Mouse (Mus musculus) midbrain, embryonic 16.5 days (tissue): ENCODE data around the gene Gcc1. TPM values are rescaled to one million over a fixed set of nuclear protein-coding genes. Genes with fewer than 3 reads are reported as not detected.

Experiments used
- ATAC-seq: fragments of 200-750 bp; cut with Nextera tagmentation; 2 replicates; pipeline ENCODE4 v1.8.0; 2017; ENCODE audit warnings: moderate TSS enrichment
- H3K27ac ChIP-seq: fragments of 300-500 bp; sonication (generic); 2 replicates; pipeline ENCODE4 v1.5.1; 2014; ENCODE audit warnings: mild to moderate bottlenecking, low read length, mixed read lengths
- H3K27me3 ChIP-seq: fragments of 300-500 bp; sonication (generic); 2 replicates; pipeline ENCODE4 v1.6.1; 2014; ENCODE audit warnings: low read depth, low read length, mixed read lengths; ENCODE audit not compliant: control insufficient read depth, insufficient read depth
- H3K36me3 ChIP-seq: fragments of 300-500 bp; sonication (generic); 2 replicates; pipeline ENCODE4 v1.6.1; 2014; ENCODE audit warnings: mild to moderate bottlenecking, low read length, moderate library complexity, mixed read lengths; ENCODE audit not compliant: control insufficient read depth, insufficient read depth
- H3K4me1 ChIP-seq: fragments of 300-500 bp; sonication (generic); 2 replicates; pipeline ENCODE4 v1.6.1; 2014; ENCODE audit warnings: mild to moderate bottlenecking, low read length, mixed read lengths; ENCODE audit not compliant: control insufficient read depth, insufficient read depth
- H3K4me2 ChIP-seq: fragments of 300-500 bp; sonication (generic); 2 replicates; pipeline ENCODE4 v1.6.1; 2014; ENCODE audit warnings: mild to moderate bottlenecking, low read length, mixed read lengths
- H3K4me3 ChIP-seq: fragments of 300-500 bp; sonication (generic); 2 replicates; pipeline ENCODE4 v1.5.1; 2014; ENCODE audit warnings: low read depth, mild to moderate bottlenecking, low read length, moderate library complexity, mixed read lengths
- H3K9ac ChIP-seq: fragments of 300-500 bp; sonication (generic); 2 replicates; pipeline ENCODE4 v1.6.1; 2014; ENCODE audit warnings: low read depth, low read length, mixed read lengths
- H3K9me3 ChIP-seq: fragments of 300-500 bp; sonication (generic); replicated peaks from 2 replicates; pipeline ENCODE4 v1.6.1; 2014; ENCODE audit warnings: mild to moderate bottlenecking, low read length, mixed read lengths; ENCODE audit not compliant: control insufficient read depth, poor library complexity, severe bottlenecking
- WGBS: fragments of 180-500 bp; shearing (Covaris S2); extraction: QIAGEN DNeasy Blood & Tissue Kit; methylation state at CpG from one replicate; pipeline ENCODE4 v1.1.7; 2014; 5-methylcytosine and 5-hydroxymethylcytosine counted together
- polyA plus RNA-seq: library from polyadenylated mRNA; unstranded; fragments of >200 nt; fragmentation: Nextera tagmentation; extraction: Ambion mirVana; gene quantifications from 2 replicates; pipeline ENCODE4 v1.2.1, GENCODE M21; 2015

The Gcc1 gene
- polyA plus RNA-seq, 1 experiment from 2014 or later: 13.0 TPM

- peak; percentile 48 for ATAC-seq
- H3K4me1 ChIP-seq: peaks cover 34% of the 10 kb centered on the region
- peak overlapping the region; percentile 82 for H3K27ac ChIP-seq
- H3K4me3 ChIP-seq: peak overlapping the region; percentile 86
- H3K36me3 ChIP-seq: 0 out of 2 replicates have a peak, but pooled peaks cover 6% of the 10 kb centered on the region
- H3K4me2 ChIP-seq: peak overlapping the region; percentile 79
- H3K9me3 ChIP-seq: no peaks in the 10 kb centered on the region
- no peaks in the 10 kb centered on the region for H3K27me3 ChIP-seq
- H3K9ac ChIP-seq: peak overlapping the region; percentile 97
- 11% methylated on average over 40 of the region's 46 CpGs for WGBS
These were observed 4.2 kb downstream of the Gcc1 start for GRCm38 (mm10) chr6:28423767-28424695.

DNA sequence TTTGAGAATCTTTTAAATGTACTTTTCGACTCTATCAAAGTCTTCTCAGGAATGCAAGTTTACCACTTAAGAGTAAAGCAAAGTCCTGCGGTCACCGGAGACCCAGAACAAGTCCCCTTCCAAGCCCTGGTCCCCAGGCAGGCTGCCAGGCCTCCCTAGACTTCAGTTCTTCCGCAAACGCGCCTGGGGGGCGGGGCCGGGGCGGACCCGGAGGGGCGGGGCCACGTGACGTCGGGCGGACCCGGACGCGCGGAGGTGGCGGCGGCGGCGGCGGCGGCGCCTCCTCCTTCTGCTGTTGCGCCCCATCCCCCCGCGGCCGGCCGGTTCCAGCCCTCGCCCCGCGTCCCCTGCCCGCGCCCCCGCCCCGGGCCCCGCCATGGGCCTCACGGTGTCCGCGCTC lies 4.9 kb downstream of the Gcc1 start, which contains the start of gene Arf5:
TSS of gene Arf5 (plus strand) at position 248 of the 400 bp plus-strand sequence.
- H3K27me3 ChIP-seq: no peaks in the 10 kb centered on the region
- H3K4me1 ChIP-seq: peaks cover 34% of the 10 kb centered on the region
- peak within 1 kb of the TSS; percentile 86 for H3K4me3 ChIP-seq
- peak; percentile 69 for ATAC-seq
- H3K36me3 ChIP-seq: peaks cover 10% of the 10 kb centered on the region; the same call in 1 of the 2 replicates
- H3K9ac ChIP-seq: peak within 1 kb of the TSS; percentile 97
- H3K4me2 ChIP-seq: peak within 1 kb of the TSS; percentile 79
- H3K9me3 ChIP-seq: no peaks in the 10 kb centered on the region
- WGBS: 0% methylated on average over 41 of the region's 42 CpGs
- peak within 1 kb of the TSS; percentile 82 for H3K27ac ChIP-seq

DNA sequence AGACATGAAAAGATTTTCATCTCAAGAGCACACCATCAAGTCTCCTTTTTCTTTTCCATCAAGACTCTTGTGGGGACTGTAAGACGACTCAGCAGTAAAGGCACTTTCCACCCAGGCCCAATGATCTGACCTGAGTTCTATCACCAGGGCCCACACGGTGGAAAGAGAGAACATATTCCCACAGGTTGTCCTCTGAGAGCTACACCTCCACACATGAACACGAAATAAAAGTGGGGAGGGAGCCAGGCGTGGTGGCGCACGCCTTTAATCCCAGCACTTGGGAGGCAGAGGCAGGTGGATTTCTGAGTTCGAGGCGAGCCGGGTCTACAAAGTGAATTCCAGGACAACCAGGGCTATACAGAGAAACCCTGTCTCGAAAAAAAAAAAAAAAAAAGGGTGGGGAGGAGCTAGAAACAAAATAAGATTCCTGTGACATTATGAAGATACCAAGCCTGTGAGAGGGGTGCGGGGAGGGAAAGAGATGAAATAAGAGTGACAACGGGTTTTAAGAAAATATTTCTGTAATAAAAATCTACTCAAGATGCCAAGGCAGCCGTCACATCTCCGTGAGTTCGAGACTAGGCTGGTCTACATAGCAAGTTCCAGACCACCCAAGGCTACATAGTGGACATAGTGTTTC lies 5.4 kb downstream of the Gcc1 start:
- 72% methylated on average over 15 of the region's 15 CpGs for WGBS
- H3K27ac ChIP-seq: no peak overlapping the region; the same call in 1 of the 2 replicates
- H3K4me1 ChIP-seq: peaks cover 34% of the 10 kb centered on the region
- no peaks in the 10 kb centered on the region for H3K27me3 ChIP-seq
- no peaks in the 10 kb centered on the region for H3K9me3 ChIP-seq
- no peak for ATAC-seq
- peak overlapping the region; percentile 86 for H3K4me3 ChIP-seq
- peak overlapping the region; percentile 79 for H3K4me2 ChIP-seq
- H3K36me3 ChIP-seq: peaks cover 15% of the 10 kb centered on the region
- no peak overlapping the region for H3K9ac ChIP-seq

GRCm38 (mm10) chr6:28421469-28422000 lies 6.7 kb downstream of the Gcc1 start:
- ATAC-seq: peak; percentile 90
- peaks cover 15% of the 10 kb centered on the region for H3K36me3 ChIP-seq
- H3K9ac ChIP-seq: peak overlapping the region; percentile 80
- WGBS: 0% methylated on average over 23 of the region's 27 CpGs
- no peaks in the 10 kb centered on the region for H3K9me3 ChIP-seq
- H3K27ac ChIP-seq: peak overlapping the region; percentile 44; the same call in 1 of the 2 replicates
- peaks cover 34% of the 10 kb centered on the region for H3K4me1 ChIP-seq
- peak overlapping the region; percentile 82 for H3K4me2 ChIP-seq
- H3K4me3 ChIP-seq: peak overlapping the region; percentile 75
- no peaks in the 10 kb centered on the region for H3K27me3 ChIP-seq

DNA sequence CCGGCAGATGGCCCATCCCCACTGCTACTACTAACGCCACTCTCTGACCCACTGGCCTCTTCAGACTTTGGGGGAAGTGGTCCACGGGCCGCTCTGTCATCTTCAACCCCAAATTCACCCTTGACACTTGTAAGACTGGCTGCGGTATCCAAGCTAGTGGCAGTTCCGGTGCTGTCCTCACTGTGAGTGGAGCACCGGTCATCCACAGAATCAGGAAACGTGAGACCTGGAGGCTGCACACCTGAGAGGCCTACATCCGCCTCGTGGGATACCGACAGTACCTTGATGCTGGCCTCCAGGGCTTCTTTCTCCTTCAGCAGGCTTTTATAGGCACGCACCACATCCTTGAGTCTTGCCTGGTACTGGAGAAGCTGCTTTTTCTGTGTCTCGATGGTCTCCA lies 7.3 kb downstream of the Gcc1 start:
- Histone ChIP-seq H3K27ac (no peak overlapping the region), H3K4me1 (peaks cover 34% of the 10 kb centered on the region), H3K27me3 (no peaks in the 10 kb centered on the region), H3K9ac (peak overlapping the region; percentile 80), H3K36me3 (peaks cover 13% of the 10 kb centered on the region), H3K9me3 (no peaks in the 10 kb centered on the region), H3K4me2 (peak overlapping the region; percentile 82), H3K4me3 (peak overlapping the region; percentile 75)
- 26% methylated on average over 13 of the region's 13 CpGs for WGBS
- no peak for ATAC-seq

- Histone ChIP-seq H3K4me2 (peak overlapping the region; percentile 82), H3K9me3 (no peaks in the 10 kb centered on the region), H3K27me3 (no peaks in the 10 kb centered on the region), H3K4me1 (peaks cover 34% of the 10 kb centered on the region), H3K27ac (no peak overlapping the region), H3K36me3 (peaks cover 19% of the 10 kb centered on the region), H3K4me3 (peak overlapping the region; percentile 75), H3K9ac (no peak overlapping the region; the same call in 1 of the 2 replicates)
- ATAC-seq: no peak
- 86% methylated on average over 17 of the region's 17 CpGs for WGBS
These were observed 7.8 kb downstream of the Gcc1 start for GRCm38 (mm10) chr6:28420361-28420760.

- H3K4me2 ChIP-seq: peak overlapping the region; percentile 82
- H3K9me3 ChIP-seq: no peaks in the 10 kb centered on the region
- no peak overlapping the region for H3K27ac ChIP-seq
- H3K4me1 ChIP-seq: peaks cover 30% of the 10 kb centered on the region
- no peak for ATAC-seq
- H3K36me3 ChIP-seq: peaks cover 22% of the 10 kb centered on the region
- H3K27me3 ChIP-seq: no peaks in the 10 kb centered on the region
- no peak overlapping the region for H3K4me3 ChIP-seq
- WGBS: 83% methylated on average over 2 of the region's 2 CpGs
- H3K9ac ChIP-seq: no peak overlapping the region
These were observed 8.5 kb downstream of the Gcc1 start for GRCm38 (mm10) chr6:28419673-28420072.

DNA sequence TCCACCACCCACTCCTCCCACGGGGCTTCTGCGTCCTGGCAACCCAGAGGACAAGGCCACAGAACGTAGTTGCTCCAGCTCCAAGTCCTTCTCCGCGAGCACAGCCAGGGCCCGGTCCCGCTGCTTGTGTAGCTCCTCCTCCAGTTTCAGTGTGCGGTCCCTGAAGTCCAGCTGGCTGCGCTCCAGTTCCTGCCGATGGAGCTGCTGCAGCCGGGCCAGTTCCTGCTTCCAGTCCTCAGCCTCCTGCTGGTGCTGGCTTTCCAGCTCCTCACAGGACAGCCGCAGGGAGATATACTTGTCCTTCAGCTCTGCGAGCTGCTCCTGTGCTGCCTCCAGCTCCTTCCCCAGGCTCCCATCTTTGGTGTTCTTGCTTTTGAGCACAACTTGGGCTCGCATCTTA lies 9.7 kb downstream of the Gcc1 start:
- no peaks in the 10 kb centered on the region for H3K9me3 ChIP-seq
- no peak overlapping the region for H3K4me2 ChIP-seq
- H3K27ac ChIP-seq: no peak overlapping the region
- H3K4me3 ChIP-seq: no peak overlapping the region
- H3K27me3 ChIP-seq: no peaks in the 10 kb centered on the region
- WGBS: 90% methylated on average over 14 of the region's 14 CpGs
- H3K9ac ChIP-seq: no peak overlapping the region
- peaks cover 24% of the 10 kb centered on the region for H3K4me1 ChIP-seq
- H3K36me3 ChIP-seq: peaks cover 22% of the 10 kb centered on the region
- no peak for ATAC-seq
